Mouse (Mus musculus): ENCODE results near the gene Nudt1.

Nudt1 gene

DNA sequence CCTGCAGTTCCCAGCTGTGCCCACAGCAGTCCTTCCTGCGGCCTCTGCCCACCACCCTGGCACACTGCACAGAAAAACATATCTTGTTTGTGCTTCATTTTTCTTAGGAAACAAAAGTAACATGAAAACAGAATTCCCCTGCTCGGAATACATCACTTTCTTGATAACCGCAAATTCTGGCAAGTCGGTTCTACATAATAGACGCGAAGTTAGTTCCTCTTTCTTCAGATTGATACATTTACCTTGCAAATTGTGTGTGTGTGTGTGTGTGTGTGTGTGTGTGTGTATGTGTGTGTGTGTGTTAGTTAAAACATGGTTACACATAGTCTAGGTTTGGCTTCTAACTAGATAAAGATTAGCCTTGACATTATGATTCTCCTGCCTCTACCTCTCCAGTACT is 61.2 kb downstream of the Nudt1 start:
- DNase-seq (ENCODE audit: low spot score in 2 of 2), result no peak

DNA sequence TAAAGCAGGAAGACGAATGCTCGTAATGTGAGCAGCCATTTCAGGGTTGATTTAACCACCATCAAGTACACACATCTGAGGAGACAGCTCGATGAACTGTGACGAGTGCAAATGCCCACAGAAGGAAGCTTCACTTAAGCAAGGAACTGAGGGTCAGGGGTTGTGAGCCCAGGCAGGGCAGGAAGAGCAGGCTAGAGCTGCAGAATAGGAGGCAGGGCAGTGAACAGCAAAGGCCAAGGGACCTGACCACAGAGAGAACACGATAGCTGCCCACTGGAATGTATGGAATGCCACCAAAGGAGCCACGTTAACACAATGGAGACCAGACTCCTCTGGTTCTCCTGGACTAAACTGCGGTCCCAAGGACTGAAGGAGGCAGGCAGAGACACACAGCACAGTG is 62.1 kb downstream of the Nudt1 start:
- DNase-seq (ENCODE audit: low spot score in 2 of 2), result no peak

DNA sequence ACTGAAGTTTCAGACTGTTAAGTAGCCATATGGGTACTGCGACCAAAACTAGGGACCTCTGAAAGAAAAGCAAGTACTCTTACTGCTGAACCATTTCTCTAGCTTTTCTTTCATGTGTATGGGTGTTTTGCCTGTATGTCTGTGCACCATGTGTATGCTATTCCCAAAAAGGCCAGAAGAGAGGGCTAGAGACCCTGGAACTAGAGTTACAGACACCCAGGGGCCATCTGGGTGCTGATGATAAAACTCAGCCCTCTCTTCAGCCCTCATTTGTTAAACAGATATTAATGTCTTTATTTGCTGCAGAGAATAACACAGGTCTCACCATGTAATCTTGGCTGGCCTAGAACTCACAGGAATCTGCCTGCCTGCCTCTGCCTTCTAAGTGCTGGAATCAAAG is 63.0 kb downstream of the Nudt1 start:
- no peak for DNase-seq (ENCODE audit: low spot score in 2 of 2)

DNA sequence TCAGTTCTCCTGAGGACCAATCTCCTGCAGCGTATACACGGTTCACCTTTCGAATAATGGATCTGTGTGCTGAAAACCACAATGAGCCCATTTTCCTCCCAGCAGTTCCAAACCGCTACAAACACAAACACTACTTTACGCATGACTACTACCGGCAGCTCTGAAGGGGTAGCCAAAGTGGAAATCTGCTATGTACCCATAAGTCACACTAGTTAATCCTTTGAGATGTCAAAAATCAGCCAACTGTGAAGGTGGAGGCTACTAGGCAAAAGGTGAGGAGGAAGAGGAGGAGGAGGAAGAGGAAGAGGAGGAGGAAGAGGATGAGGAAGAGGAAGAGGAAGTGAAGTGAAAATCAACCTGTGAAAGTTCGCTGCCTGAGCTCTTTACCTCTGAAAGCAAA is 65.8 kb downstream of the Nudt1 start:
- DNase-seq (ENCODE audit: low spot score in 2 of 2), result no peak
